Mouse (Mus musculus) megakaryocyte, embryonic 14.5 days (primary cell): ENCODE measurements around the gene Rab3c.

Experiments used
- FLI1 ChIP-seq: IDR thresholded peaks from 2 replicates; pipeline ENCODE4 v1.6.1; 2012; ENCODE audit warnings: low read length, inconsistent platforms, mixed read lengths
- GATA1 ChIP-seq: IDR thresholded peaks from 3 replicates; pipeline ENCODE4 v1.6.1; 2012; ENCODE audit warnings: mixed read lengths, low read length, inconsistent platforms, borderline replicate concordance

- TF ChIP-seq GATA1 (no peak), FLI1 (no peak)
Measured at GRCm38 (mm10) chr13:110159980-110160379, 120.8 kb downstream of the Rab3c start.
